Mouse (Mus musculus): ENCODE results near the gene Svs2. TPM values are rescaled to one million over a fixed set of nuclear protein-coding genes. Genes with fewer than 3 reads are reported as not detected.

Svs2 gene
- polyA plus RNA-seq, 1 experiment from 2014 or later = not detected

DNA sequence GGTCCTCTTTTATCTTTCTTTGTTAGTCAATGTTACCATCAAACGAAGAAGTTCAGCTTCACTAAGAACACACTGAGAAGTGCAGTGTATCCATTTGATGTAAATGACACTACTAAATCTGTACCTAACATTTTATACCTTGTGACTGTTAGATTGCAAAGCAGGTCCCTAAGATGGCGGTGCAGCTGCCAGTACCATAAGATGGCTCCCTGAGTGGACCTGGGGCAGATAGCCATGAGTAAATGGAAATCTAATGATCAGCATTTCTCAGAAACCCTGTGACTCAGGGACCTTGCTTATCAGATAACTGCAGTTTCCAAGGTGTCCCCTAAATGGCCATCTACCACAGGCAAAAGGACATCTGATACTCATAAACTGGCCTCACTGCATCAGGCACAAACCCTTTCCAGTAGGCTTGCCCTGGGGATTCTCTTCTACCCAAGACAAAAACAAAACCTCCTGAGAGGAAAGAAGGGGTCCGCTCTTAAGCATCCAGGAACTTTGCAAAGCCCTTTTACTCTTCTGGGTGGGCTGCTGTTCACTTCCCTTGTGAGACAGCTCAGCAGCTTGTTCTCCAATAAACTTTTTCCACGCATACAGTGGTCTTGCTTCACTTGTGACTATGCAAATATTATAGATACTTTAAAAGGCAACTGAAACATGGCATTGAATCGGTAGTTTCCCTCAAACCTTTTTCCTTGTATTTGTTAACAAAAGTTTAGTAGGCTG, 42.1 kb downstream of the Svs2 start:
- Histone ChIP-seq H3K4me1 (ENCODE audit: insufficient read depth) (no peaks in the 10 kb centered on the region), H3K36me3 (replicated peaks; ENCODE audit: insufficient read depth, low read length) (no peaks in the 10 kb centered on the region), H3K4me3 (ENCODE audit: low read depth, low read length) (no peak overlapping the region), H3K9me3 (ENCODE audit: low read length) (no peaks in the 10 kb centered on the region), H3K9ac (replicated peaks) (no peak overlapping the region), H3K4me2 (ENCODE audit: low read depth, low read length) (no peak overlapping the region), H3K27ac (ENCODE audit: low read depth) (no peak overlapping the region), H3K27me3 (ENCODE audit: insufficient read depth, low read length) (no peaks in the 10 kb centered on the region)
- ATAC-seq (no peak), DNase-seq (no peak)
- no peak for TF ChIP-seq CTCF (IDR thresholded peaks at IDR 0.05; ENCODE audit: low read depth)
- TF ChIP-seq EP300 (IDR thresholded peaks at IDR 0.05; ENCODE audit: low read depth) = no peak
- 77% methylated on average over 5 of the region's 5 CpGs for WGBS (ENCODE audit: insufficient replicate concordance)

DNA sequence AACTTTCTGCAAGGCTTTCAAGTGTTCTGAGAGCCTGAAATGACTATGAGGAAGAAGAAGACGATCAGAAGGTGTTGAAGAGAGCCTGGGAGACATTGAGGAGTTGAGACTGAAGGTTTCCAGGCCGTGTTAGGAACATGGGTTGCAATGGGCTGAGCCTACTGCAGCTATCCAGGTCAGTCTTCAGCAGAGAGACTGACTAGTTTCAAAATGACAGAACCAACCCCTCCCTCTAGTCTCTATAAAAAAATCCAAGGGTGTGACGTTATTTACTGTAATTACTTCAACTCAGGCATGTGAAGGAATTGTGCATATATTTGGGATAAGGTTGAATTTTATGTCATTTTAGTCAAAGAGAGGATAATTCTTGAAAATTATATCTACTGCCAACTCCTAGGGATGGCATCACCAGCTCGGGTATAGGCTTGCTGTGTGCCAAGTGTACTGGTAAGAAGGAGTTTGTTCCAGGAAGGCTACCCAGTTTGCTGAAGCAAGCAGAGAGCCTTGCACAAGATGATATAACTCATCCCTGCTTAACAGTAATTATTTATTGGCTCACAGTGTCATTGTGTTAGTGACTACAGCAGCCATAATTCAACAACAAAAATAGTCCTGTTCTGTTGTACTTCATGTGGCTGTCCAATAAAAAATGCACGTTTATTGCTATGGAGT, 43.2 kb downstream of the Svs2 start:
- Histone ChIP-seq H3K4me3 (ENCODE audit: low read depth, low read length) (no peak overlapping the region), H3K4me1 (ENCODE audit: insufficient read depth) (no peaks in the 10 kb centered on the region), H3K9ac (replicated peaks) (no peak overlapping the region), H3K9me3 (ENCODE audit: low read length) (no peaks in the 10 kb centered on the region), H3K4me2 (ENCODE audit: low read depth, low read length) (no peak overlapping the region), H3K27me3 (ENCODE audit: insufficient read depth, low read length) (no peaks in the 10 kb centered on the region), H3K27ac (ENCODE audit: low read depth) (no peak overlapping the region), H3K36me3 (replicated peaks; ENCODE audit: insufficient read depth, low read length) (no peaks in the 10 kb centered on the region)
- WGBS (ENCODE audit: insufficient replicate concordance) = 65% methylated on average over 5 of the region's 5 CpGs
- TF ChIP-seq EP300 (IDR thresholded peaks at IDR 0.05; ENCODE audit: low read depth) (no peak), CTCF (IDR thresholded peaks at IDR 0.05; ENCODE audit: low read depth) (no peak)
- no peak for ATAC-seq
- no peak for DNase-seq

DNA sequence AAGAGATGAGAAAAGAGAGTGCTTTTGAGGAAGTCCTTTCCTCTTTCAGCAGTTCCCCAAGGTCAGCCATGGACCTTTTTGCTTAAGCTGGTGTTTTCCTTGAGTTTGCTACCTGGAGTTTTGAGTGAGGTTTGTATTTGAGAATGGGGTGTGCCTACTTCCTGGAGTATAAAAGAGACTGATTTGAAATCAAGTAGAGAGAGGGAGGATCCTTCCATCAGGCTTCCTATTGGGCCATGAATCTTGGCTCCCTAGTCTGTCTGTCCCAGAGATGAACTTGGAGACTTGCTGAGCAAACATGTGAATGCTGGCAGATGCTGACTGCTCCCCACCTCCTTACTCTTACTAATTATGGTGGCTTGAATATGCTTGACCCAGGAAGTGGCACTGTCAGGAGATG, 46.0 kb downstream of the Svs2 start:
- DNase-seq (no peak), ATAC-seq (no peak)
- Histone ChIP-seq H3K4me2 (ENCODE audit: low read depth, low read length) (no peak overlapping the region), H3K36me3 (replicated peaks; ENCODE audit: insufficient read depth, low read length) (no peaks in the 10 kb centered on the region), H3K27me3 (ENCODE audit: insufficient read depth, low read length) (no peaks in the 10 kb centered on the region), H3K27ac (ENCODE audit: low read depth) (no peak overlapping the region), H3K4me3 (ENCODE audit: low read depth, low read length) (no peak overlapping the region), H3K9ac (replicated peaks) (no peak overlapping the region), H3K4me1 (ENCODE audit: insufficient read depth) (no peaks in the 10 kb centered on the region), H3K9me3 (ENCODE audit: low read length) (no peaks in the 10 kb centered on the region)
- no peak for TF ChIP-seq EP300 (IDR thresholded peaks at IDR 0.05; ENCODE audit: low read depth)

DNA sequence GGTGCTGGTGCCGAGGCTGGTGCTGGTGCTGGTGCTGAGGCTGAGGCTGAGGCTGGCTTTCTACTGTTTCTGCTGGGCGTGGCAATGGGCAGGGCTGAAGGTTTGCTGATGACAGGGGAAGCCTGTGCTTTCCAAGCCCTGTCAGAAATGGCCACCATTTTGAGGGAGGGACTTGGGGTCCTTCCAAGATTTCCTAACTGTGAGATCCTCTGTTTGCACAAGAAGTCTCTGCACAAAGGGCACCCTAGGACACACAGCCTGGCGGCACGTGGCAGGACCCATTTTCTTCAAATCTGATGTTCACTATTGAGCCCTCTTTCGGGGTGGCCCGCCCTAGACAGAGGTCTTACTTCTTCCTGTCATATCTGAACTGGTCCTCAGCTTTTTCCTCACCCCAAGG, 47.7 kb downstream of the Svs2 start, which contains the start of gene Wfdc12:
Gene Wfdc12 (minus strand): TSS at position 33 of the 400 bp plus-strand sequence.
- no peak within 1 kb of the TSS for H3K27ac ChIP-seq (ENCODE audit: low read depth)
- DNase-seq (peak; percentile 24), ATAC-seq (peak; percentile 56)
- H3K4me3 ChIP-seq (ENCODE audit: low read depth, low read length) = no peak within 1 kb of the TSS
- H3K36me3 ChIP-seq (replicated peaks; ENCODE audit: insufficient read depth, low read length) = no peaks in the 10 kb centered on the region
- H3K4me1 ChIP-seq (ENCODE audit: insufficient read depth) = no peaks in the 10 kb centered on the region
- no peak within 1 kb of the TSS for H3K9ac ChIP-seq (replicated peaks)
- WGBS (ENCODE audit: insufficient replicate concordance) = 69% methylated on average over 6 of the region's 6 CpGs
- no peaks in the 10 kb centered on the region for H3K9me3 ChIP-seq (ENCODE audit: low read length)
- no peak within 1 kb of the TSS for H3K4me2 ChIP-seq (ENCODE audit: low read depth, low read length)
- TF ChIP-seq CTCF (IDR thresholded peaks at IDR 0.05; ENCODE audit: low read depth) (no peak), EP300 (IDR thresholded peaks at IDR 0.05; ENCODE audit: low read depth) (no peak)
- H3K27me3 ChIP-seq (ENCODE audit: insufficient read depth, low read length) = no peaks in the 10 kb centered on the region

DNA sequence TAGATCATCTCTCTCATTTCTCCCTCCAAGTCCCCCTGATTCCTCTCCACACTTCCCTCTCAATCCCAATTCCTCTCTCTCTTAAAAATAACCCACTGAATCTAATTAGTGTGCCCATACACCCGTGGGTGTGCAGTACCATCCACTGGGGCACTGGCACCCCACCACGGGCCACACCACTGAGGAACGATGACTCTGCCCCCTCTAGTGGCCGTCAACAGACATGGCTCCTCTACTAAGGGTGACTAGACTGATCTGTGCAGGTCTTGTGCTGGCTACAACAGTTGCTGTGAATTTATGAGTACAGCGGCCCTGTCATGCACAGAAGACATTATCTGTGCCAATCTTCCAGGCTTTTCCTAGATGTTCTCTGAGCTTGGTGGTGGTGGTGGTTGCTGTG, 49.5 kb downstream of the Svs2 start:
- TF ChIP-seq CTCF (IDR thresholded peaks at IDR 0.05; ENCODE audit: low read depth) (peak; percentile 70), EP300 (IDR thresholded peaks at IDR 0.05; ENCODE audit: low read depth) (no peak)
- ATAC-seq (no peak), DNase-seq (no peak)
- Histone ChIP-seq H3K9ac (replicated peaks) (no peak overlapping the region), H3K4me1 (ENCODE audit: insufficient read depth) (no peaks in the 10 kb centered on the region), H3K4me3 (ENCODE audit: low read depth, low read length) (no peak overlapping the region), H3K27ac (ENCODE audit: low read depth) (no peak overlapping the region), H3K36me3 (replicated peaks; ENCODE audit: insufficient read depth, low read length) (no peaks in the 10 kb centered on the region), H3K9me3 (ENCODE audit: low read length) (no peaks in the 10 kb centered on the region), H3K27me3 (ENCODE audit: insufficient read depth, low read length) (no peaks in the 10 kb centered on the region), H3K4me2 (ENCODE audit: low read depth, low read length) (no peak overlapping the region)
- WGBS (ENCODE audit: insufficient replicate concordance) = 25% methylated on average over 5 of the region's 5 CpGs

Other genes with a start within 250 kb of the Svs2 start
- gene Ywhab, start 243.5 kb downstream of the Svs2 start, polyA plus RNA-seq (2015; fragmentation: Nextera tagmentation; extraction: Ambion mirVana) = 81.1 and 85.8 TPM in 2 replicates
- 0.46 and 0.63 TPM in 2 replicates for gene Pabpc1l, start 213.0 kb downstream of the Svs2 start, polyA plus RNA-seq (2015; fragmentation: Nextera tagmentation; extraction: Ambion mirVana)
- gene Stk4, start 168.1 kb downstream of the Svs2 start, polyA plus RNA-seq (2015; fragmentation: Nextera tagmentation; extraction: Ambion mirVana) = 9.8 and 10.8 TPM in 2 replicates
- gene Tomm34, start 167.3 kb downstream of the Svs2 start, polyA plus RNA-seq (2015; fragmentation: Nextera tagmentation; extraction: Ambion mirVana) = 11.6 and 13.3 TPM in 2 replicates
- not detected in 2 replicates for gene Kcns1, start 67.4 kb downstream of the Svs2 start, polyA plus RNA-seq (2015; fragmentation: Nextera tagmentation; extraction: Ambion mirVana)
- not detected in 2 replicates for gene Wfdc5, start 55.7 kb downstream of the Svs2 start, polyA plus RNA-seq (2015; fragmentation: Nextera tagmentation; extraction: Ambion mirVana)
- gene Wfdc12, start 47.9 kb downstream of the Svs2 start, polyA plus RNA-seq (2015; fragmentation: Nextera tagmentation; extraction: Ambion mirVana) = 0.14 TPM in 2 replicates
- gene Wfdc15a, start 38.3 kb downstream of the Svs2 start, polyA plus RNA-seq (2015; fragmentation: Nextera tagmentation; extraction: Ambion mirVana) = not detected in 2 replicates
- gene Wfdc15b, start 16.8 kb downstream of the Svs2 start, polyA plus RNA-seq (2015; fragmentation: Nextera tagmentation; extraction: Ambion mirVana) = 0.27 and 0.64 TPM in 2 replicates
- not detected in 2 replicates for gene Svs3b, start 18.2 kb upstream of the Svs2 start, polyA plus RNA-seq (2015; fragmentation: Nextera tagmentation; extraction: Ambion mirVana)
- not detected in 2 replicates for gene Svs4, start 40.0 kb upstream of the Svs2 start, polyA plus RNA-seq (2015; fragmentation: Nextera tagmentation; extraction: Ambion mirVana)
- not detected in 2 replicates for gene Svs3a, start 50.8 kb upstream of the Svs2 start, polyA plus RNA-seq (2015; fragmentation: Nextera tagmentation; extraction: Ambion mirVana)
- gene Svs6, start 78.3 kb upstream of the Svs2 start, polyA plus RNA-seq (2015; fragmentation: Nextera tagmentation; extraction: Ambion mirVana) = not detected in 2 replicates
- gene Svs5, start 94.3 kb upstream of the Svs2 start, polyA plus RNA-seq (2015; fragmentation: Nextera tagmentation; extraction: Ambion mirVana) = not detected in 2 replicates
- 59.4 and 63.6 TPM in 2 replicates for gene Slpi, start 150.6 kb upstream of the Svs2 start, polyA plus RNA-seq (2015; fragmentation: Nextera tagmentation; extraction: Ambion mirVana)
- not detected in 2 replicates for gene Rbpjl, start 164.7 kb upstream of the Svs2 start, polyA plus RNA-seq (2015; fragmentation: Nextera tagmentation; extraction: Ambion mirVana)
- gene Matn4, start 166.7 kb upstream of the Svs2 start, polyA plus RNA-seq (2015; fragmentation: Nextera tagmentation; extraction: Ambion mirVana) = 0.18 and 0.25 TPM in 2 replicates
- gene Sdc4, start 205.4 kb upstream of the Svs2 start, polyA plus RNA-seq (2015; fragmentation: Nextera tagmentation; extraction: Ambion mirVana) = 194 and 208 TPM in 2 replicates
- 43.5 and 46.2 TPM in 2 replicates for gene Sys1, start 218.5 kb upstream of the Svs2 start, polyA plus RNA-seq (2015; fragmentation: Nextera tagmentation; extraction: Ambion mirVana)
- gene Gm20458, start 222.5 kb upstream of the Svs2 start, polyA plus RNA-seq (2015; fragmentation: Nextera tagmentation; extraction: Ambion mirVana) = 5.8 and 6.1 TPM in 2 replicates
- gene Trp53tg5, start 235.3 kb upstream of the Svs2 start, polyA plus RNA-seq (2015; fragmentation: Nextera tagmentation; extraction: Ambion mirVana) = not detected in 2 replicates
- gene Dbndd2, start 247.6 kb upstream of the Svs2 start, polyA plus RNA-seq (2015; fragmentation: Nextera tagmentation; extraction: Ambion mirVana) = 2.7 TPM in 2 replicates

All from liver, postnatal 0 days (tissue).